Mouse (Mus musculus) kidney, adult 8-10 months (tissue): ENCODE results near the gene Pola2.

ENCODE experiments used
- DNase-seq, 2 experiments: peaks; one replicate each; pipeline ENCODE4 v3.0.0; 2022

Pola2 gene

DNA sequence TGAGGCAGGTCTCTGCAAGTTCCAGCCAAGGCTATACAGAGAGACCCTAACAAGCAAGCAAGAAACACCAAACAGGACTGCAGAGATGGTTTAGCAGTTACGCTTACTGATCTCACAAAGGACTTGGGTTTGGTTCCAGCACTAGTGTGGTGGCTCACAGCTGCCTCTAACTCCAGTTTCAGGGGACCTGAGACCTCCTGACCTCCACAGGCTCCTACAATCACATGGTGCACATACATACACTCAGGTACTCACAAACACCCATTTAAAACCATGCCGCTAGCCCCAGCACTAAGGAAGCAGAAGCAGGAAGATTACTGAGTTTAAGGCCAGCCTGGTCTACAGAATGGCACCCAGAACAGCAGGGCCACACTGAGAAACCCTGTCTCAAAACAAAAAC, 802 bp upstream of the Pola2 start:
- no peak for DNase-seq

- DNase-seq: no peak
Observed at GRCm38 (mm10) chr19:5962651-5963050, 1.4 kb downstream of the Pola2 start.

- no peak for DNase-seq
Observed at GRCm38 (mm10) chr19:5957371-5957770, 6.6 kb downstream of the Pola2 start.

DNA sequence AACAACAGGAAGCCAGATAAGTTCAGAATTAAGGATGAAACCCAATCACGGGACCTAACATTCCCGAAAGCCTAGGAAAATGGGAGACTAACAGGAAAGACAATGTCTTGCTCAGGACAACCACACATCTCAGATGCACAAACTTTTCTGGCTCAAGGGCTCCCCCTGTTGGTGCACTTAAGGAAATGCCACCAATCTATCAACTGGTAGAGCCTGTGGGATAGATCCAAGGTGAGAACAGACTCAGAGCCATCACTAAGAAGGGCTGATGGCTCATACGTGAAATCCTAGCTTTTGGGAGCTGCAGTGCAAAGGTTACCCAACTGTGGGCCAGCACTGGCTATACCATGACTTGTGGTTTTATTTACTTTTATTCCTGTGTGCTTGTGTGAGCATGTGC, 7.3 kb downstream of the Pola2 start:
- DNase-seq: peak; percentile 80 to 84

DNA sequence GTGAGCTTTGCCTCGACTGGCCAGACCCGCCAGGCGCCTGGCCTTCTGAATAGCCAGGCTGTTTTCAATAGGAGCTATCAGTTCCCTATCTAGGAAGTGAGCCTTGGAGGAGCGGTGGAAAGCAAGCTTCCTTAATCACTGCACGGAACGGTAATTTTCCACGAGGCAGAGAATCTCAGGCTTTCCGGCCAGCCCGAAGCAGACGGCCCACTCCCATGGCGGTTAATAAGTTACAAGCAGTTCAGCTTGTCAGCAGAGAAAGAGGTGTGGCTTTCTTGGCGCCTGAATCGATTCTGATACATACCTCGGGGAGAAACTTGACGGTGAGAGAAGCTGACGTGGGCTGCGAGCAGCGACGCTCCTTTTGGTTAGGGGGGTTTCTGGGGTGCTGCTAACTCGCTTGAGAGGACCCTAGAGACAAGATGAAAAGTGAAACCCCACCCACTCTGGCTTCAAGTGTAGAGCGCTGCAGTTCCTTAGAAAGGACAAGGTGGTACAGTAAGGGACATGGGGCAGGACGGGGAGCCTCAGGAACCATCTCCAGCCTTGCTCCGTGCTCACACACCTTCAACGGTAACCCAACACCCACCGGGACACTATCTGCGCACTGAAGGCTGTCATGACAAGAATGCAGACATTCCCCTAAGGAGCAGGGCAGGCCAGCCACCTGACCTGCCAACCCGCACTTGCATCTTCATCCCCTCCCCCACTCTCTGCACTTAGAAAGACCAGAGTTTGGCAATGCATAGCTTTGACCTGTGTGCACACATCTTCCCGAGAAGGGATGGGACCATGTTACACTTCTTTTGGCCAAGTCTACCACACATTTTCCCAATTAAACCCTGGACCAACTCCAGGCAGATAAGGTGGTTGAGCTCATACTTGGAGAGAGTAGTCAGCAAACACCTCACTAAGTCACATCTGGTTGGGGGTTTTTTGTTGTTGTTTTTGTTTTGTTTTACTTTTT, 8.0 kb downstream of the Pola2 start:
- peak; percentile 84 to 88 for DNase-seq

DNA sequence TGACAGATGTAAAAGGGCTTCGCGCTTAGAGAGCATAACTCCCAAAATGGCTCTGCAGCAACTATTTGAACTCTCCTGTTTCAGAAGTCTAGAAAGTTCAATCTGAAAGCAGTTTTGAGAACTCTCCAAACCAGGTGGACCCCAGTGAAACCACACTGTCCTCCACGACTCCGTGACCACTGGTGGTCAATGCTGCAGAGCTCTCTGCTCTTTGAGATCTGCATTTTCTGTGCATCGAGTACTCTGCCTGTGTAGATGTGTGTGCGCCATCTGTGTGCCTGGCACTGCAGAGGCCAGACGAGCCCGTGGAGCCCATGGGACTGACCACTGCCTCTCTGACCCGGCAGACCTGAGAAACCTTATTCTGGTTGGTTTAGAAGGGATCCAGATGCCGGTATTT, 9.1 kb downstream of the Pola2 start:
- DNase-seq: no peak

GRCm38 (mm10) chr19:5954031-5954710, 9.8 kb downstream of the Pola2 start:
- DNase-seq: no peak

DNA sequence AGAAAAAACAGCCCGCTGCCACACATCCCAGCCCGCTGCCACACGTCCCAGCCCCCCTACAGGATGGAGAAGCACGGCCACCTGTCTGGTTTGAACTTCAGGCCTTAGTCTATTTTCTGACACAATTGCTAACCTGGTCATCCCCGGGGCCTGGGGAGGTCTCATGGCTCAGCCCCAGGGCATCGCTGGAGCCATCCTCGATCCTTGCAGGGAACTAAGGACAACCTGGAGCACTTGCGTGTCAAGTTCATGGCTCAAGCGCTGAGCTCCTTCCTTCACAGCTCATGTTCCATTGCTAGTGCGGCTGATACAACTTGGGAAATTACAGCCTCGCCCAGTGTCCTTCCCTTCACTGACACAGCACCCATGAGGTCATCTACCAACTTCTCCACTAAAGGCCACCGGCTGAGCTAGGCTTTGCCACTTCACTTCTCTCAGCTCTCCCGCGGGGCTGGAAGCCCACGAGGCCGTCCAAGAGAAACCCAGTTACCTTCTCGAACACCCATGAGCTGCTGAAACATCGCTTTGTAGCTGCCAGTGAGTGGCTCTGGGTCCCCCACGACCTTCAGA, 10.7 kb downstream of the Pola2 start:
- DNase-seq: no peak

- peak; percentile 66 to 81 for DNase-seq
Observed at GRCm38 (mm10) chr19:5952071-5952691, 11.8 kb downstream of the Pola2 start.

DNA sequence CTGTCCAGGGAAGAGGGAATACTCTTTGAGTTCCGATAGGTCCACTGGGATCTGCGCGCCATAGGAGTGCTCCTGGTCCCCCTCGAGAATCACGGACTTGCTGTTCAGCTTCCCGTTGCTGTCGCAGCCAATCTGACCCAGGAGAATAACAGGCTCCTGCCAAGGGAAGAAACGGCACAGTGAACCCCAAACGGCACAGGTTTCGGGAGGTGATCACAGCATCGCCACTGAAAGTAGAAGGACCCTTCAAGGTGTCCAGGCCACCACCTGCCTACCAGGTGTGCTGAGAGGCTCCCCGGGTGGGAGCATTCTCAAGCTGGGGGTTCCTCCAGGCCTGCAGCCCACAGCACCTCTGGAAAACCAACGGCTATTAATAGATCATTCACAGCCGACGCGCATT, 12.4 kb downstream of the Pola2 start:
- DNase-seq: no peak

- no peak for DNase-seq
Observed at GRCm38 (mm10) chr19:5950218-5950617, 13.8 kb downstream of the Pola2 start.

- DNase-seq: no peak
Observed at GRCm38 (mm10) chr19:5945891-5946290, 18.1 kb downstream of the Pola2 start.

- no peak for DNase-seq
Observed at GRCm38 (mm10) chr19:5945027-5945426, 19.0 kb downstream of the Pola2 start.

DNA sequence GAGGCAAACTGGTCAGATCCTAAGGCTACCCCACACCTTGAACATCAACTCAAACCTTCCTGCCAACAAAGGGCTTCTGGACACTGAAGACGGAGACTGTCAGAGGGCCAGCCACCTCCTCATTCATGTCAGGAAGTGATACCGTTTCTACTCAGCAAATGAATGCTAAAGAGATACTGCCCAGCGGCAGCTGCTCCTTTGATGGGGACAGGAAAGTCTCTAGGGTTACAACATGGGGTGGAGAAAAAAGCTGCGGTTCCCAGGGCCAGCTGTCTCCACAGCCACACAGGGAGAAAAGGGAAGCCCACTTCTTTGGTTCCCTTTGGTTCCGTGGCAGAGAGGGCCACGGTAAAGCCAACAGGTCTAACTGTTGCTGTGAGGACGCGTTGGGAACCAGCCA, 19.9 kb downstream of the Pola2 start:
- no peak for DNase-seq

- no peak for DNase-seq
Observed at GRCm38 (mm10) chr19:5943404-5943803, 20.6 kb downstream of the Pola2 start.

- DNase-seq: no peak
Observed at GRCm38 (mm10) chr19:5942581-5942980, 21.4 kb downstream of the Pola2 start.

GRCm38 (mm10) chr19:5940656-5941055, 23.3 kb downstream of the Pola2 start:
- DNase-seq: no peak

GRCm38 (mm10) chr19:5940173-5940572, 23.8 kb downstream of the Pola2 start:
- DNase-seq: peak; percentile 87 to 91

DNA sequence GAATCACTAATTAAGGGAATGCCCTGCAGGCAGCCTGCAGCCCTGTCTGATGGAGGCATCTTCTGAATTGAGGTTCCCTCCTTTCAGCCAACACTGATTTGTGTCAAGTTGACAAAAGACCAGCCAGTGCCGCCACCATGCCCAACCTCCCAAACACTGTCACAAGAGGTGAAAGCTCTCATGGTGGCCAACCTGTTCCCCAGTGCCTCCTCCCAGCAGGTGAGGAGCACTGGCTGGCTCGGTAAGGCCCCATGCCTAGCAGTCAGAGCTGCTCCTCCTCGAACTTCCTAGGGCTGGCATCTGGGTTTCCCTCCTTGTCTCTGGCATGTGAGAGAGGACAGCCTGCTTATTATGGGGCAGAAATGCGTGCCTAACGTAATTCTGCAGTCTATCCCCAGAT, 24.3 kb downstream of the Pola2 start:
- DNase-seq: no peak

DNA sequence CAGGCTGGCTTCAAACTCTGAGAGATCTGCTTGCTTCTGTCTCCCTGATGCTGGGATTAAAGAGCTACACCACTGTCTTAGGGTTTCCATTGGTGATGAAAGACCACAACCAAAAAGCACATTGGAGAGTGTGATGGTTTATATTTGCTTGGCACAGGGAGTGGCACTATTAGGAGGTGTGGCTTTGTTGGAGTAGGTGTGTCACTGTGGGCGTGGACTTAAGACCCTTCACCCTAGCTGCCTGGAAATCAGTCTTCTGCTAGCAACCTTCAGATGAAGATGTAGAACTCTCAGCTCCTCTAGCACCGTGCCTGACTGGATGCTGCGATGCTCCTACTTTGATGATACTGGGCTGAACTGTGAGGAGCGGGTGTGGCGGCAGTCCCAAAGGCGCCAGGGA, 25.5 kb downstream of the Pola2 start:
- DNase-seq: no peak

DNA sequence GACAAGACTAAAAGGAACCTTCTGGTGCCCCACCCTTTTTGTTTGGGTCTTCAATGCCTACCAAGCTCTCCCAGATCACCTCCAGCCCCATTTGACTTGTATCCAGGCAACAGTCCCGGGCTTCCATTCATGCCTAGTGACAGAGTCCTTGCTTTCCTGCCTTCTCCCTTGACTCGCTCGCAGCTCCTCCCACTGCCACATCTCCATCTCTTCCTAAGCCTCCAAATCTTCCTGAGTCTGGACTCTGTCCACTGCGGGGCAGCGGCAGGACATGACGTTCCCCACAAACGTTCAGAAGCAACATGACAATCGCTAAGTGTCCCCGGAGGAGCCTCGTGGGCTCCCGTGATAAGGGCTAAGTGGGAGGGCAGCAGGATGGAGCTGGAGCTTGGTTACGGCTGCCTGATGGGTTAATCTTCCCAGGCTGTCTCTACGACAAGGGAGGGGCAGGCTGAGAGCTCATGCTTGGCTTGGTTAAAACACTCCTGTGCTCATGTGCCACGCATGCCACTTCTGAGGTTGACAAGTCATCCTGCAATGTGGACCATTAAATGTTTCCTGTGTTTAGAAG, 26.1 kb downstream of the Pola2 start:
- DNase-seq: no peak

DNA sequence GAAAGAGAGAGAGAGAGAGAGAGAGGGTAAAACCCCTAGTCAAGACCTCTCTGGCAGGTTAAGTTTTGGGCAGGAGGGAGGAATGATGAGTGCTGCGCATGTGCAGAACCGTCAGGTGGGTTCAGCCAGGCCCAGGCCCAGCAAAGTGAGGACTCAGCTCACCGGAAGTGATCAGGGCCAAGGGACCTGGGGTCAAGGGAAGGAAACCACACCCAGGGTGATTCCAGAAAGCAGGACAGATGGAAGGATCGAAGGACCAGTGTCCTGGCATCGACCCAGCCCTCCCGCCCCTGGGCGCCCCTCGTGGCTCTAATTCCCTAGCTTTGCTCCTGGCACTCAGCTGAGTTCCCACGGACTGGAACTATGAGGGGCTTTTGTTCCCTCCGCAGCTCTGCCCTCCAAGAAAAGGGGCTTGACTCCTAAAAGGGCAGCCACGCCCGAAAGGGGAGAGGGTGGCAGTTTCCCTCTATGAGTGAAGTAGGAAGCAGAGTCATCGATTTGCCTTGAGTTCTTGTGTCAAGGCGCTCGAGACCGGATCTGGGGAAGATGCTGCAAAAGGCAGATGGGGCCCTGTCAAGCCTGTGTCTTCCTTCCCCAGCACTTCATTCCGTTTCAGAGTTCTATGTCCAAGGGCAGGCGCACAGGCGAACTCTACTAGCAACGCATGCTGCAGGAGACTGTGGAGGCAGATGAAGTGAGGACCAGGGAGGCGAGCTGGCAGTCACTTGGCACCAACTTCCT, 26.7 kb downstream of the Pola2 start:
- no peak for DNase-seq
